Mouse (Mus musculus): ENCODE results near the gene Ccr9. TPM values are rescaled to one million over a fixed set of nuclear protein-coding genes. Genes with fewer than 3 reads are reported as not detected.
"Not testable (repeated sequence)": the region's sequence is repeated elsewhere in the genome, so short reads cannot be mapped to it uniquely, and the experiment has no call there.

Ccr9 gene
- total RNA-seq, 2 experiments from 2014 or later = 0.10 to 0.17 TPM

GRCm38 (mm10) chr9:123695634-123696302 is 17.5 kb downstream of the Ccr9 start:
- DNase-seq (ENCODE audit: extremely low spot score in 1 of 2, low spot score in 2 of 2) = peak in 1 of 2 experiments; percentile 56
- intact Hi-C loops (cut with DNase I) = no loop called here

GRCm38 (mm10) chr9:123701822-123702221 is 23.6 kb downstream of the Ccr9 start:
- DNase-seq (ENCODE audit: extremely low spot score in 1 of 2, low spot score in 2 of 2) = no peak
- intact Hi-C loops (cut with DNase I) = loop anchor here (10.0 kb wide), 1 partner anchor 67 kb away; the partner anchor contains the start of gene Slc6a20b

DNA sequence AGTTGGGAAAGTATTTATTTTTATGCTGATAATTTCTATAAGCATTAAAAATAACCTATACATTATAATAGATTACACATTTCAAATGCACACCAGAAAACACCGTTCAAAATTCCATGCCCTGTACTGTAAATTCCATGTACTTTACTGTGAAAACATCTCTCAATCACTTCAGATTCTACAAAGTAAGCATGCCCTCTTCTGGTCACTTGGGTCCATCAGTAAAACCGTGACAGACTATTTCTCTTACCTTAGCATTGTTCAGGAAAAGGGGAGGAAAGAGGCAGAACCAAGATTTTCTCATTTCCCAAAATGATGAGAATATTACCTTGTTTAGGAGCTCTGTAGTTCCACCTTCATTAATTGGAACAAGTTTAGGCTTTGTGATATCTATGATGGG is 31.0 kb downstream of the Ccr9 start:
- DNase-seq (ENCODE audit: extremely low spot score in 1 of 2, low spot score in 2 of 2) = no peak
- intact Hi-C loops (cut with DNase I) = loop anchor here (10.0 kb wide), 1 partner anchor 74 kb away; the partner anchor contains the start of gene Slc6a20b

GRCm38 (mm10) chr9:123713111-123713510 is 34.9 kb downstream of the Ccr9 start:
- intact Hi-C loops (cut with DNase I) = loop anchor here (10.0 kb wide), 1 partner anchor 148 kb away; no protein-coding TSS in a partner anchor
- DNase-seq (ENCODE audit: extremely low spot score in 1 of 2, low spot score in 2 of 2) = no peak

GRCm38 (mm10) chr9:123716301-123716700 is 38.1 kb downstream of the Ccr9 start:
- intact Hi-C loops (cut with DNase I) = loop anchor here (5.0 to 10.0 kb wide), 2 partner anchors 81 to 152 kb away; no protein-coding TSS in a partner anchor

DNA sequence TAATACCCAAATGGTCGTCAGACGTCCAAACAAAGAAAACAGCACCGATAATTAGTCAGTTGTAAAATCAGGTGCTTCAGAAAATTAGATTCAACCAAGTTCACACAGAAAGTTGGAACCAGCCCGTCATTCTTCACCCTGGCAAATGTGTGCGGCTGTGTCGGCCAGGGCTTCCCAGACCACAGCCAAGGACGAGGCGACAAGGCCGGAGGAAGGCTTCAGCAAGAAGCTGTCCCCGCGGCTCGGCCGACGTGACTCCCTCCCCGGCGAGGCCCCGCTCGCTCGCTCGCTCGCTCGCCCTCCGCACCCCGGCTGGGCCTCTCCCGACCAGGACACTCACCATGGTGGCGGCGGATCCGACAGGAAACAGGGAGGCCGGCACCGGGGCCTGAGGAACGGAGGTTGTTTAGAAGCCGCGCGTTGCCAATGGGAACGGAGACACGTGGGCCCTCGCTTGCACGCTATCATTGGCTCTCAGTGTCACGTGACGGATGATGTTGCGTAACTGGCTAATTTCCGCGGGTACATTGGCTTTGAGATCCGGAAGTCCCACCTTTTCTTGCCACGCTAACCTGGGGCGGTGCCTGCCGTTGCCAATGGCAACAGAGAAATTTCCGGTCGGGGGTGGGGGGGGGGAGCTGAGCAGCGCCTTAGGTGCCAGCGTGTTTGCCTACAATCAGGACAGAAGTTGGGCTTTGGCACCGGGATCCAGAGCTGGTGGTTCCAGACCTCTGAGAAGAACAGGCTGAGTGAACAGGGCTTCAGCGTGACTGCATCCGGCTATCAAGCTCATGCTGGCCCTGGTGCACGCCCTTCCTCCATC is 39.2 kb downstream of the Ccr9 start, which contains the start of gene Lztfl1:
TSS of gene Lztfl1 (minus strand) at position 512 of the 823 bp plus-strand sequence.
- intact Hi-C loops (cut with DNase I) = loop anchor here (5.0 to 10.0 kb wide), 2 partner anchors 80 to 153 kb away; no protein-coding TSS in a partner anchor
- DNase-seq (ENCODE audit: extremely low spot score in 1 of 2, low spot score in 2 of 2) = peak; percentile 98

More at GRCm38 (mm10) chr9:123716301-123716700, 38.1 kb downstream of the Ccr9 start:
- no peak for DNase-seq (ENCODE audit: extremely low spot score in 1 of 2, low spot score in 2 of 2)

GRCm38 (mm10) chr9:123722737-123723493 is 44.7 kb downstream of the Ccr9 start:
- intact Hi-C loops (cut with DNase I) = no loop called here
- DNase-seq (ENCODE audit: extremely low spot score in 1 of 2, low spot score in 2 of 2) = no peak

- intact Hi-C loops (cut with DNase I) = no loop called here
These were observed 53.0 kb downstream of the Ccr9 start for GRCm38 (mm10) chr9:123731271-123731670.

DNA sequence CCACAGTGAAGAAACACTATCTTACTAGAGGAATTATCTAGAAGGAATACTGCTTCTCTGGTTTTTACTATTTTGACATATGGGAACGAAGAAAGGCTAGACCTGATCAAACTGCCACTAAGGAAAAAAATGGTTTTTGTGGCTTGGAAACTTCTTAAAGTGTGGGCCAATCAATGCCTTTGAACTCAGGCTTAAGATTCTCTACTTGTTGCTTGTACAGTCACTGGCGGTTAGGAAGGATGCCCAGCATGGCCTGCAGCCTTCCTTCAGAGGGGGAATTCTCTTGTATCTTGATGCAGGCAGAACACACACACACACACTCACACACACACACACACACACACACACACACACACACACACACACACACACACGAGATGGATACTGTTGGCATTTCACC is 55.9 kb downstream of the Ccr9 start:
- intact Hi-C loops (cut with DNase I) = no loop called here

More at GRCm38 (mm10) chr9:123731271-123731670, 53.0 kb downstream of the Ccr9 start:
- DNase-seq (ENCODE audit: extremely low spot score in 1 of 2, low spot score in 2 of 2) = no peak

DNA sequence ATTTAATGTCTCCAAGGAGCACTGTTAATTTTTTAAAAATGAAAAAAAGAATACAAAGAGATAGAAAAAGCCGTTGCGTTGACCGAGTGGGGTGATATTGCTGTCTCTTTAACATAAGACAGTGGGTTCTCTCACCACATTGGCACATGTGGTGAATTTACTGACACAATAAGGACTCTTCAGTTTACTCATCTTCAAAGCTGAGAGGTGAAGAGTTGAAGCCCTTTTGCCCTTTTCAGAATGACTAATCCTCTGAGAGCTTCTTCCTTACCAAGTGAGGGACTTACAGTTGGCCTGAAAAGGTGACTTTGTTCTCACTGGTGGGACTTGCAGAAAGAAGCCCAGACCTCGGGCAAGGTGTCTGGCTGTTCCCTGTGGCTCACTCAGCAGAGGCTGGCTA is 62.6 kb downstream of the Ccr9 start:
- intact Hi-C loops (cut with DNase I) = no loop called here
- no peak for DNase-seq (ENCODE audit: extremely low spot score in 1 of 2, low spot score in 2 of 2)

More for the DNA sequence above, 55.9 kb downstream of the Ccr9 start:
- no peak for DNase-seq (ENCODE audit: extremely low spot score in 1 of 2, low spot score in 2 of 2)

DNA sequence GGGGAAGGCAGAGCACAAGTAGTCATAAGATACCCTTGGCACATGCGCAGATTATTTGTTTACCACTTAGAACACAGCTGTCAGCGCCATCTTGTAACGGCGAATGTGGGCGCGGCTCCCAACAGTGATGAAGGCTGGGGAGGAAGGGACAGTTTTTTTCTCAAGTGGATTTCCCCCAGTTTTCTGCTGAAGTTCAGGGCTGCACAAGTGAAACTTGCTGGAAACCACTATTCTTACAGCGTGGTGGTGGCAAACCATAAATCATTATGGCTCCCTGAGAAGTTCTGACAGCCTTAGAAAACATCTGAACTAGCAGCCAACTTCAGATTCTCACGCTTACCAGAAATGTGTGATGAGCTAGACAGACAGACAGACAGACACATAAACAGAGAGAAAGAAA is 71.4 kb downstream of the Ccr9 start:
- intact Hi-C loops (cut with DNase I); DNase-seq (ENCODE audit: extremely low spot score in 1 of 2, low spot score in 2 of 2): not testable (repeated sequence)

GRCm38 (mm10) chr9:123754333-123754732 is 76.1 kb downstream of the Ccr9 start:
- DNase-seq (ENCODE audit: extremely low spot score in 1 of 2, low spot score in 2 of 2) = no peak
- intact Hi-C loops (cut with DNase I) = no loop called here

- DNase-seq (ENCODE audit: extremely low spot score in 1 of 2, low spot score in 2 of 2) = no peak
- intact Hi-C loops (cut with DNase I) = no loop called here
These were observed 78.5 kb downstream of the Ccr9 start for GRCm38 (mm10) chr9:123756752-123757151.

DNA sequence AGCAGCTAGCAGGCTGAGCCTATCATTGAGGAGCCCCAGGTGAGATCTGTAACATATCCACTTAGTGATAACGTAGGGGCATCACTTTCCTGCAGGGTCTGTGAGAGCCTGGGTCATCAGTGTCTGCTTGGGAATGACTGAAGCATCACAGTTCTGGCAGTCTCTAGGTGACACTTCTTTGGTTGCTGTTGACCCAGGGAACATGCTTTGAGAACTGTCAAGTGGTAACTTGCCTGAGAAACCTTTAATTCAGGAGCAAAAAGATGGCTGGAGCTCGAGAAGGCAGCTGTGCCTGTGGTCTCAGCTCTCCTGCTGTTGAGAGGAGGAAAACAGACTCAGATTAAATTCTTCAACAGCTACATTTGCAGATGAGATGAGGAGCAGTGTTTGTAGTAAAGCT is 79.1 kb downstream of the Ccr9 start:
- intact Hi-C loops (cut with DNase I) = no loop called here

GRCm38 (mm10) chr9:123758156-123758555 is 79.9 kb downstream of the Ccr9 start:
- DNase-seq (ENCODE audit: extremely low spot score in 1 of 2, low spot score in 2 of 2) = no peak
- intact Hi-C loops (cut with DNase I) = no loop called here

More for the DNA sequence above, 79.1 kb downstream of the Ccr9 start:
- DNase-seq (ENCODE audit: extremely low spot score in 1 of 2, low spot score in 2 of 2) = no peak

DNA sequence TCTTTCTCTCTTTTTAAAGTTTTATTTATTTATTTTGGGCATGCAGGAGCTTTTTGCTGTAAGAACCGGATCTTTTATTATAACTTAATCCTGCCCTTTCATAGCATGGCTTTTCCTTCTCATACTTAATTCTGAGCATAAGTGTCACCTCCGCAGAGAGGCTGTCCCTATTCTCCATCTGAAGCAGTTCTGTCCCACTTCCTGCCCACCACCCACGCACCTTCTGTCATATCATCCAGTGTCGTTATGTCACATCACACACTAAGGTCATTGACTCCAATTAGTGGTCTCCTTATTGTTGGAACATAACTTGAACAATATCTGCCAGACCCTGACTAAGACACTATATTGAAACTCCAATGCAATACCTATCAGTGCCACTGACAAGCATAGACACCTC is 80.4 kb downstream of the Ccr9 start:
- intact Hi-C loops (cut with DNase I) = no loop called here
- DNase-seq (ENCODE audit: extremely low spot score in 1 of 2, low spot score in 2 of 2) = no peak

DNA sequence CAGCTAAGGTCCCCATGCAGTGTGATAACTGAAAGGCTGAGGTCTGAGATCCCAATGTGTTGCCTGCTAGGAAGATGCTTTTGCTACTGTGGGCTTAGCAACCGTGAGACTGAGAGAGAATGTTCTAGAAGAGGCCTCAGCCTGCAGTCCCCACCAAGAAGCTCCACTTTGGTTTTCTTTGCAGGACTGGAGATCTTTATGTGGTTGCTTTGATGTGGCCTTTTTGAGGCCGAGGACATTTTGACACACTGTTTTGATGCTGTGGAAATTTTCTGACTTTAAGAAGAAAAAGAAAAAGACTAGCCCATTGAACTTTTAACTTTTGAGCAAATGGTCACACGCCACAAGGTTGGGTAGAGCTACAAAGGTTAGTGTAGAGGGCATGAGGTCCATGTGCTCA is 82.6 kb downstream of the Ccr9 start:
- intact Hi-C loops (cut with DNase I) = no loop called here

GRCm38 (mm10) chr9:123762886-123763285 is 84.6 kb downstream of the Ccr9 start:
- intact Hi-C loops (cut with DNase I) = no loop called here
- no peak for DNase-seq (ENCODE audit: extremely low spot score in 1 of 2, low spot score in 2 of 2)

More for the DNA sequence above, 82.6 kb downstream of the Ccr9 start:
- DNase-seq (ENCODE audit: extremely low spot score in 1 of 2, low spot score in 2 of 2) = no peak

DNA sequence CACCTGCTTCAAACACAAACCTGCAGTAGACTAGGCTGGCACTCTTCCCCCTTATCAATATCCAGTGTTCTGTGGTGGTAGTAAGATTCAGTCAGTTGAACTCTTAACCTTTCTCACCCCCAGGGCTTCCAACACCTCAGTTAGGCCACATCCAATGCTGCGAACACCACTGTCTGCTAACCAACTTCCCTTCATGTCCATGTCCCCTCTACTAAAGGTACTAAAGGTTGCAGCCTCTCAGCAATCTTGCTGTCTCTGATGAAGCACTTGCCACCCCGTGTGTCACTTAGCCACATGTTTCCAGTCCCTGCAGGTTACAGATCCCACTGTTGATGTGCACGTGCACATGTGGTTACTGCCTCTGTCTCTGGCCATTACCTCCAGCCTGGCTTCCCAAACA is 85.5 kb downstream of the Ccr9 start:
- no peak for DNase-seq (ENCODE audit: extremely low spot score in 1 of 2, low spot score in 2 of 2)
- intact Hi-C loops (cut with DNase I) = no loop called here

Data from left cerebral cortex, postnatal 10 days (tissue).